Mouse (Mus musculus) C2C12 (cell line): ENCODE measurements around the gene Btn2a2. TPM values are rescaled to one million over a fixed set of nuclear protein-coding genes. Genes with fewer than 3 reads are reported as not detected.

Source experiments
- H3K27me3 ChIP-seq: one replicate; pipeline ENCODE4 v1.6.1; 2011; ENCODE audit not compliant: control insufficient read depth, insufficient read depth, insufficient read length
- H3K36me3 ChIP-seq: one replicate; pipeline ENCODE4 v1.6.1; 2011; ENCODE audit not compliant: control insufficient read depth, insufficient read depth
- H3K4me3 ChIP-seq: one replicate; pipeline ENCODE4 v1.5.1; 2011; ENCODE audit warnings: mild to moderate bottlenecking, control low read depth; ENCODE audit not compliant: poor library complexity, insufficient read depth, severe bottlenecking
- H3K79me2 ChIP-seq: one replicate; pipeline ENCODE4 v1.6.1; 2011; ENCODE audit not compliant: control insufficient read depth, insufficient read depth
- H3K79me3 ChIP-seq: one replicate; pipeline ENCODE4 v1.6.1; 2011; ENCODE audit warnings: low read depth, control low read depth
- H3ac ChIP-seq: one replicate; pipeline ENCODE3; 2011; ENCODE audit warnings: low read depth; ENCODE audit not compliant: control insufficient read depth, insufficient read length
- CEBPB ChIP-seq: IDR thresholded peaks from one replicate; pipeline ENCODE4 v1.6.1; 2011; ENCODE audit warnings: low read depth, mild to moderate bottlenecking, control low read depth, moderate library complexity
- CTCF ChIP-seq: IDR thresholded peaks from one replicate; pipeline ENCODE4 v1.5.1; 2011; ENCODE audit not compliant: control insufficient read depth, insufficient read depth, insufficient read length
- FOSL1 ChIP-seq: IDR thresholded peaks from one replicate; pipeline ENCODE4 v1.8.0; 2011; ENCODE audit warnings: mild to moderate bottlenecking, low read length; ENCODE audit not compliant: poor library complexity, insufficient read depth, severe bottlenecking
- MAX ChIP-seq: IDR thresholded peaks from one replicate; pipeline ENCODE4 v1.6.1; 2011; ENCODE audit warnings: mild to moderate bottlenecking, control low read depth
- MYOD1 ChIP-seq: IDR thresholded peaks from one replicate; pipeline ENCODE4 v1.6.1; 2011; ENCODE audit warnings: low read depth; ENCODE audit not compliant: control insufficient read depth, insufficient read length
- MYOG ChIP-seq: IDR thresholded peaks from one replicate; pipeline ENCODE4 v1.6.1; 2011; ENCODE audit not compliant: control insufficient read depth, insufficient read length; ENCODE audit errors: extremely low read depth
- USF1 ChIP-seq: IDR thresholded peaks from one replicate; pipeline ENCODE4 v1.6.1; 2011; ENCODE audit warnings: low read depth, mild to moderate bottlenecking, control low read depth, moderate library complexity
- microRNA-seq: library from miRNA; unstranded; fragments of <30 nt; microRNA quantifications from one replicate; pipeline ENCODE4, GENCODE M21; 2019; ENCODE audit warnings: borderline microRNAs expressed
- polyA plus RNA-seq: library from polyadenylated mRNA; unstranded; fragments of >200 nt; fragmentation: generic; extraction: Trizol; gene quantifications from one replicate; pipeline ENCODE4 v1.2.1, GENCODE M21; 2012; ENCODE audit warnings: missing spikeins

The Btn2a2 gene
- polyA plus RNA-seq, 1 experiment = 0.07 TPM

DNA sequence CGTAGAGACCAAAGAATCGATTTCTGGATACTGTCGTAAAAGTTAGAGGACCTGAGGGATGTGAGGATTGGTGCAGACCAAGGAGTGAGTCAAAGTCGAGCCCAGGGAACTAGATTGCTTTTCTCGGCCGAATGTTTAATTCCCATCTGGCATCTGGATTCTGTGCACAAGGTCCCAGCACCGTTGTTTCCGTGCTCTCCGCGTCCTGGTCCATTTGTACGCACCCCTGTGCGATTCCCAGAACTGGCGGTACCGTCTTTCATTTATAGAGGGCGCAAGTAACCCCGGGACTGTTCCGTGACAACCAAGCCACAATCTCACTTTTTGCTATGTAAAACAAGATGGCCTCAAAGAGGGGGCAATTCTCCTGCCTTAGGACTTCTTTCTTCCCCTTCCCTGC lies 57.9 kb downstream of the Btn2a2 start:
- Histone ChIP-seq H3K36me3 (no peaks in the 10 kb centered on the region), H3K4me3 (peak overlapping the region; percentile 43), H3K79me2 (no peaks in the 10 kb centered on the region), H3K79me3 (no peaks in the 10 kb centered on the region), H3ac (peak overlapping the region; percentile 58), H3K27me3 (no peaks in the 10 kb centered on the region)
- TF ChIP-seq CEBPB (no peak), CTCF (no peak), MAX (no peak)

DNA sequence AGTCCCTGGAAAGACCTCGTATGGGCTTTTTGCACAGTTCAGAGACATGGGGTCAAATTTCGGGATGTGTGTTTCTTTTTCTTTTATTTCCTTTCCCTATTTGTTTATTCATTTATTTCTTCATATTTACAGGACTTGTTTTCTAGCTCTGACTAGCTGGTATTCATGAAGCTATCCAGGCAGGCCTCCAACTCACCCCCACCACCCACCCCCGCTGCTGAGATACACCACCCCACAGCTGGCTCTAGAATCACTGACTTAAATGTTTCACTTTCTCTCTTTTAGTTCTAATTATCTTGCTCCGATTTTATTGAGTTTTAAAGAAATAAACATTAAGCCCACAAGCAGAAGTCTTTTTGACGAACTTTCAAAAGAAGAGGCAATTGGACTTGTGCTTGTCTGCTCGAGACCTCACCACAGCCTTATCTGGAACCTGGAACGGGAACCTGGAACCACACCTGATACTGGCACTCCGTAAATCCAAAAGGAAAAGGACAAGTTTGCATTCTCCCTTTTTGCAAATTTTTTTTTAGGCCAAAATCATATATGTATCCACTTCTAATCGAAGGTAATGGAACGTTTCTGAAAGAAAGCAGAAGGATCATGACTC lies 58.8 kb downstream of the Btn2a2 start:
- H3K4me3 ChIP-seq = peak overlapping the region; percentile 43
- H3K36me3 ChIP-seq = no peaks in the 10 kb centered on the region
- peak overlapping the region; percentile 60 for H3ac ChIP-seq
- H3K79me3 ChIP-seq = no peaks in the 10 kb centered on the region
- no peaks in the 10 kb centered on the region for H3K79me2 ChIP-seq
- no peak for TF ChIP-seq FOSL1
- no peaks in the 10 kb centered on the region for H3K27me3 ChIP-seq

DNA sequence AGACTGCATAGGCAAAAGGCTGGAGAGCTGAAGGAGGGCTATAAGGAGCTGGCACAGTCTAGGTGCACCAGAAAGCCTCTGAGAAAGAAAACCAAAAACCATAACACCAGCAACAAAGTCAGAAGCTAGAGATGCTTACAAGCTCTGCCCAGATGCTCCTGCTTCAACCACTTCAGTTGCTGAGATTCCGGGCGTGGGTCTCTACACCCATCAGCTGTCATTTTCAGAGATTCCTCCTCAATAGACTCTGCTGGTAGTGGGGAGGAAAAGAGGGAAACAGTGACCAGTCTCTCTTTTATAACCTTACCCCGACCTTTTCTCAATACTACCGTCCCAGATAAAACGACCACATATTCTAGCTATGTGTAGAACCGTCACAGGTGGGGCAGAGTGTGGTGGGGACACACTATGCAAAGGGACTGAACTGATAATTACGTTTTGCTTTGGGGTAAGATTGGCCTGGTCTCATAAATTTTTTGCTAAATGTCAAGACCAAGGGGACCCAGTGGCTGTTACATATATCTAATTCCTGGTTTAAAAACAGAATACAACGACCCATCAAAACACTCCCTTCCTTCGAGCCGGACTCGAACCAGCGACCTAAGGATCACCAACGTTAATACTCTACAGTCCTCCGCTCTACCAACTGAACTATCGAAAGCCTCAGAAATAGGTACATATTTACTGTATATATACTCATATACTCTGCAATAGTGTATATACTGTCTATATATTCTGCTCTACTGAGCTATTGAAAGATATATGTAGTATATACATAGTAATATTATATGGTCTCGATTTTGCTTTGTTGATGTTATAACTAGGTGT lies 60.3 kb downstream of the Btn2a2 start:
- H3K36me3 ChIP-seq = no peaks in the 10 kb centered on the region
- no peak overlapping the region for H3K4me3 ChIP-seq
- H3K79me3 ChIP-seq = peaks cover 1% of the 10 kb centered on the region
- H3K27me3 ChIP-seq = no peaks in the 10 kb centered on the region
- peaks cover 3% of the 10 kb centered on the region for H3K79me2 ChIP-seq
- TF ChIP-seq FOSL1 (no peak), CTCF (no peak), USF1 (no peak), CEBPB (no peak), MAX (no peak), MYOG (no peak), MYOD1 (no peak)
- no peak overlapping the region for H3ac ChIP-seq

Small RNAs within 50 kb of the gene (microRNA-seq; reads per million reads assigned to microRNA genes)
- gene Gm44297 (not detected), gene n-TStga1 (0.68 reads per million, percentile 14 among the genes with 10 or more reads in this experiment)

Other genes with a start within 250 kb of the Btn2a2 start
- gene Vmn1r223, start 241.7 kb downstream of the Btn2a2 start, polyA plus RNA-seq = not detected
- gene Zfp322a, start 119.6 kb downstream of the Btn2a2 start, polyA plus RNA-seq = 2.1 TPM
- 11.2 TPM for gene Abt1, start 65.0 kb downstream of the Btn2a2 start, polyA plus RNA-seq
- gene Btn1a1, start 23.0 kb downstream of the Btn2a2 start, polyA plus RNA-seq = not detected
- 6.9 TPM for gene Hist1h4h, start 42.2 kb upstream of the Btn2a2 start, polyA plus RNA-seq
- gene Hist1h2af, start 45.0 kb upstream of the Btn2a2 start, polyA plus RNA-seq = 98.1 TPM
- 5.5 TPM for gene Hist1h3g, start 46.6 kb upstream of the Btn2a2 start, polyA plus RNA-seq
- gene Hist1h2bh, start 54.5 kb upstream of the Btn2a2 start, polyA plus RNA-seq = 1.2 TPM
- 1.2 TPM for gene Hist1h3f, start 55.2 kb upstream of the Btn2a2 start, polyA plus RNA-seq
- 7.4 TPM for gene Hist1h4f, start 62.8 kb upstream of the Btn2a2 start, polyA plus RNA-seq
- 0.25 TPM for gene Hist1h1d, start 64.4 kb upstream of the Btn2a2 start, polyA plus RNA-seq
- 2.8 TPM for gene Hist1h3e, start 73.5 kb upstream of the Btn2a2 start, polyA plus RNA-seq
- 12.6 TPM for gene Hist1h2ae, start 82.4 kb upstream of the Btn2a2 start, polyA plus RNA-seq
- gene Hist1h2bg, start 82.5 kb upstream of the Btn2a2 start, polyA plus RNA-seq = 9.9 TPM
- gene Hist1h2bf, start 85.3 kb upstream of the Btn2a2 start, polyA plus RNA-seq = 4.5 TPM
- 0.73 TPM for gene Hist1h2ad, start 85.5 kb upstream of the Btn2a2 start, polyA plus RNA-seq
- 1.9 TPM for gene Hist1h3d, start 86.9 kb upstream of the Btn2a2 start, polyA plus RNA-seq
- gene Hist1h4d, start 92.7 kb upstream of the Btn2a2 start, polyA plus RNA-seq = 2.8 TPM
- gene Hist1h2be, start 132.3 kb upstream of the Btn2a2 start, polyA plus RNA-seq = 0.98 TPM
- 1.2 TPM for gene Hist1h1e, start 133.7 kb upstream of the Btn2a2 start, polyA plus RNA-seq
- 0.54 TPM for gene Hist1h2ac, start 195.1 kb upstream of the Btn2a2 start, polyA plus RNA-seq
- gene Hist1h2bc, start 195.3 kb upstream of the Btn2a2 start, polyA plus RNA-seq = 16.8 TPM
- gene Hist1h1t, start 207.0 kb upstream of the Btn2a2 start, polyA plus RNA-seq = not detected
- 0.62 TPM for gene Hist1h4c, start 209.6 kb upstream of the Btn2a2 start, polyA plus RNA-seq
- gene Hfe, start 222.0 kb upstream of the Btn2a2 start, polyA plus RNA-seq = 0.91 TPM
- 45.9 TPM for gene Hist1h1c, start 250.0 kb upstream of the Btn2a2 start, polyA plus RNA-seq